Mouse (Mus musculus): Measurements from ENCODE around the gene Nod2.
A peak's percentile ranks its signal among the peaks of the same experiment; 100 is the strongest.

Nod2 gene

DNA sequence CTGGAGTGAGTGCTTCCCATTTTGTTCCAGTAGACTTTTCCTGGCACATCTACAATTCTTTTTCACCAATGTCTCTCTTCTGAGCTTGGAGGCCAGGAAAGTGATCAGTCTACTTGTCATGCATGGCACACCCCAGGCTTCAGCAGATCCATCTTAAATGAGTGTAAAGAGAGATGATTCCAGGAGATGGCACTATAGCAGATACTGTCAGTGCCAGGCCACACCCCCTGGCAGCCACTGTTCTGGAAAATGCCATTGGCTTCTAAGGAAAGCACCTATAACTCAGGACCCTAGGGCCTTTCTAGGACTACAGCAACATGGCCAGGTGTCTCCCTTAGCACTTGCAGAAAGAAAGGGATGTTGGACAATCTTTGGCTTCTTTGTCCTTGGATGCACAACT is 16.0 kb upstream of the Nod2 start:
- DNase-seq (ENCODE audit: low read depth, low spot score) = peak; percentile 69

- DNase-seq (ENCODE audit: low read depth, low spot score) = peak; percentile 57
Observed at GRCm38 (mm10) chr8:88633343-88633765, 13.8 kb upstream of the Nod2 start.

DNA sequence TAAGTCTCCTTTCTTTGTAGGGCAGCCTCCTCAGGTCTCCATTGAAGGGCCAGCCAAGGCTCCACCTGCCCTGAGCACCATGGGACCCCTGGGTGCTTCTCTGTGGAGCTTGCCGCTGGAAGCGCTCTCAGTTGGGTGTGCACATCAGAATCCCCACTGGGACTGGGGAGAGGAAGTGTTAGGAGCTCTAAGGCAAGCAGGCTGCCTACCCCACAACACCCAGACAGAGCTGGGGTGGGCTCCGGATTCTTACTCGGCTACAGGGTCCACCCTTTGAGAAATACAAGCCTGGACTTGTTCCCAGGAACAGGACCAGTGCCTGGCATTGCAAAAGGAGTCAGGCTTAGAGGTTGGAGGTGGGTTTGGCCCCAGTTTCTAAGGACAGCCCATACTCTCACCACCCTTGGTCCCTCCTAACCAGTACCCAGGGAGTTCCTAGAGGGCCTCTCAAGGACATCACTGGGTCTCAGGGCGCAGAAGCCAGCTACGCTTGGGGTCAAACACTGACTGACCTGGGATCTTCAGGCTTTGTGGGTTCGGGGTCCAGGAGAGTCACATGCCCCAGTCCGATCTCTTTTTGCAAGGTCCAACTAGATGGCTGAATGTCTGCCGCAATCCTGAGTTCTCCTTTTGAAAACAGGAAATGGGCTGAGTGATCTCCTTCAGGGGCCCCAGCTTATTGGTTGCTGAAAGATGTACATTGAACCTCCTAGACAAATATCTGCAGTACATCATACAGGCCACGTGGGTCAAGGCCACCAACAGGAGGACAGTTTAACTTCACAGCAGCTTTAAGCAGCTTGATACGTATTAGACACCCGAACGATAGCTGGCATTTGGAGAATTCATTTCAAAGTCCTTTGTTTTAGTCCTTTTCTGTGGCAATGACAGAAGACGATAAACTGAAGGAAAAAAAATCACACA is 11.4 kb upstream of the Nod2 start, which contains the start of gene Snx20:
TSS of gene Snx20 (minus strand) at position 655 of the 924 bp plus-strand sequence.
- DNase-seq (ENCODE audit: low read depth, low spot score) = peak; percentile 90

DNA sequence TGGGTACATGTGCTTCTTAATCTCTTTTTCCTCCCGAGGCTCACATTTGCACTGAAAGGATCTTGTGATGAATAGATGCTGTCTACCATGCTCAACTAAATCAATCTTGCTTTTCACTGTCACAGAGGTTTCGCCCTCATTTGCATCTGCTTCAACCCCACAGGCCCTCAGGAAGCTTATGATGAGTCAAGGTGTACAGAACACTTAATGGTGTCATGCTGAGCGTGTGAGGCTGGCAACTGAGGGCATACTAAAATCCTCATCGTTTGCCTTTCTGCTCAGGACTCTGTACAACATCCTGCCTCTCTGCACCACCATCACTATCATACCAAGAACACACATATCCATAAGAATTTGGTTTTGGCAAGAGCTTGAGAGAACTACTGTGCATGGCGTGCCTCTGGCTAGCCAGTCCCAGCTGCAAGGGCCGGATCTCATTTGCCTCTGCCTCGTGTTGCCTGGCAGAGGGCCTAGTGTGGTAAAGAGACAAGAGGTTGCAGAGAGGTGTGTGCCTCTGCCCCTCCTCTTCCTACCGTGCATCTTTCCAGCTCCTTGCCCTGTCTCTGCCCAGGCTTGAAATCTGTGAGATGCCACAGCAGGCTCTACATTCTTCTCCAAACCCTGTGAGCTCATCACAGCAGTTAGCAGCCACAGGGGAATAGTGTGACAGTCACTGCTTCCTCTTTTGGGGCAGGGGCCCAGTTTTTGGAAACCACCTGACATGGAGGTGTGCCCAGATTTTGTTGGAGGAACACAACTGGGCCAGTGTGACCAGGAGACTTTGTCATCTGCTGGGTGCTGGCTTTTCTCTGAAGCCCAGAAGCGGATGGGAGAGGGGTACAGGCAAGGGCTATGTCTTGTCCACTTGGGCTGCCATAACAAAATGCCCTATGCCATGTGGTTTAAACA is 9.8 kb upstream of the Nod2 start:
- DNase-seq (ENCODE audit: low read depth, low spot score) = no peak

DNA sequence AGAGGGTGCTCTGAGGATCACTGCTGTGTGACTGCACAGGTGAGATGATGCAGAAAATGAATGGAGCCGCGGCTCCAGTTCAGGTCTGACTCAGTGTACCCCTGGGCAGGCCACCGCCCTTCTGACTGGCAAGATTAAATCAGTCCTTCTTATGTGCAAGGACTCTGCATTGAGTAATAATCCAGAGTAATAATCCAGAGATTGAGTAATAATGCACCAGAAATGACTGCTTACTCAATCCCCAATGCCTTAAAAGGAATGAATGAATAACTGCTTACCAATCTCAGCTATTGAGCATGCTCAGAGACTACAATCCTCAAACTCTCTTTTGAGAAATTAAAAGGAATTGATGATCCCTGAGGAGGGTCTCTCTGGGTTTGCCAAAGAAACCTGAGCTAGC is 8.2 kb upstream of the Nod2 start:
- no peak for DNase-seq (ENCODE audit: low read depth, low spot score)

DNA sequence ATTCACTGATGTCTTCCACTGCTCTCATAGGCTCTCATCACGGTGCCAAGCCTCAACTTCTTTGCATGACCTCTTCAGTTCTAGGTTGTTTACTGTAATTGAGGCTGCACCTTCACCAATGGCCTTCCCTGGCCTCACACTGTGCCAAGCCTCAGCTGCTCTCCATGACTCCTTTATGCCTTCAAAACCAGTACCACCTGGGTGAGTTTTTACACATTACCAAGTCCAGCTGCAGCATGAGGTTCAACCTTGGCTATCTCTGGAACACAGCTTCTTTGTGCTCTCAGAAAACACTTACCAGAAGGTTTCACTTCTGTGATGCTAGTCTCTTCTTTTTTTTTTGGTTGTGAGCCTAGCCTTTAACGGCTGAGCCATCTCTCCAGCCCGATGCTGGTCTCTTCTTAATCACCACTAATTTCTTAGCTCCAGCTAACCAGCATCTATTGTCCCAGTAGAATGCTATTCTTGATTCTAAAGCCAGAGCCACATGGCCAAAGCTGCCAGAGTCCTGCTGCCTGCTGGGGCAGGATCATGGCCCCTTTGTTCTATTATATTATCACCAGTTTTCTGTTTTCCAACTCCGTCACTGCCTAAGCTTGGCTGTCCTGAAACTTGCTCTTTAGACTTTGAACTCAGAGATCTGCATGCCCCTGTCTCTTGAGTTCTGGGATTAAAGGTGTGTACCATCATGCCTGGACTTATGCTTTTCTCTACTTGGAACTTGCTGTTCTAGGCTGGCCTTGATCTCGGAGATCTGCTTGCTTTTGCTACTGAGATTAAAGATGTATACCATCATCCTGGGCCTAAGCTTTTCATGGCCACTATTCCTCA is 4.2 kb upstream of the Nod2 start:
- DNase-seq (ENCODE audit: low read depth, low spot score) = no peak

DNA sequence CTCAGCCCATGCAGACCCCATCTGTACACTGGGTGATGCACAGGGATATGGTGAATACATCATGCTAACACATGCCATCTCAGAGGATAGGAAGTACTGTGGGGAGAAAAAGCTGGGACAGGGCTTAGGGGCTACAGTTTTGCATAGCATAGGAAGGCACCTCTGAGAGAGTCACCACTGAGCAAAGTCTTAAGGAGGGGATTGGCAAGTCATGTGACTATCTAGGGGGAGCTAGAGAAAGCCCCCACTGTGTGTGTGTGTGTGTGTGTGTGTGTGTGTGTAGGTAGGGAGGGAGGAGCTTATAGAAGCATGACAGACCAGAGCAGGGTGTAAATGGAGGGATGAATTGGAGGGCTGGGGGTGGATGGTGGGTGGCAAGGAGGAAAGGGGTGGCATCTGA is 1.2 kb downstream of the Nod2 start:
- no peak for DNase-seq (ENCODE audit: low read depth, low spot score)

DNA sequence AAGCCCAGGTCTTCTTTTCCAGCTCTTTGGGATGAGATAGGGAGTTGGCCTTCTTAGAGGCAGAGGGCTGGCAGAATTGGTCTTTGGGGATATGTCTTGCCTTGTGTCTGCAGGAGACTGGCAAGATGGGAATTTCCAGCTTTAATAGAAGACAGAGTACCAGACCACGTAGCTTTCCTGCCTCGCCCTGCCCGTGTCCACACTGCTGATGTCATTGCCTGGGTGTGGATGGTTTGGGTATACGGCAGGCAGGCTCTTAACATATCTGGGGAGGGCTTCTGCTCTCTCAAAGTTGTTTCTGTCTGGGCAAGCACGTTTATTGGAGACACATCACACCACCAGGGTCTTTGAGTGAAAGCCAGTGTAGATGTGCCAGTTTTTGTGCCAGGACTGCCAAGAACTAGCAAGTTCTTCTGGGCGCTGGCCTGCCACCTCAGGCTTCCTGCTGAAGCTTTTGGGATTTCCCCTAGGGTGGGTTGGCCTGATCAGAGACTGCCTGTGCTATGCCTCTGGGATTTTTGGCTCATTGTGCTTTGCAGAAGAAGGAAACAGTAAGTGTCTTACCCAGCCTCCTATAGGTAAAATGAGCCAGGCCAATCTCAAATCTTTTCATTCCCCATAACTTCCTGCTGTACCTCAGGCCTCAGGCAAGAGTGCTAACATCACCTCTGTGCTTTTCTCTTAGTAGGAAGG is 3.0 kb downstream of the Nod2 start:
- DNase-seq (ENCODE audit: low read depth, low spot score) = peak; percentile 25

GRCm38 (mm10) chr8:88651122-88651521 is 4.0 kb downstream of the Nod2 start:
- peak; percentile 40 for DNase-seq (ENCODE audit: low read depth, low spot score)

- no peak for DNase-seq (ENCODE audit: low read depth, low spot score)
Observed at GRCm38 (mm10) chr8:88655334-88655733, 8.2 kb downstream of the Nod2 start.

- DNase-seq (ENCODE audit: low read depth, low spot score) = no peak
Observed at GRCm38 (mm10) chr8:88659873-88660272, 12.8 kb downstream of the Nod2 start.

DNA sequence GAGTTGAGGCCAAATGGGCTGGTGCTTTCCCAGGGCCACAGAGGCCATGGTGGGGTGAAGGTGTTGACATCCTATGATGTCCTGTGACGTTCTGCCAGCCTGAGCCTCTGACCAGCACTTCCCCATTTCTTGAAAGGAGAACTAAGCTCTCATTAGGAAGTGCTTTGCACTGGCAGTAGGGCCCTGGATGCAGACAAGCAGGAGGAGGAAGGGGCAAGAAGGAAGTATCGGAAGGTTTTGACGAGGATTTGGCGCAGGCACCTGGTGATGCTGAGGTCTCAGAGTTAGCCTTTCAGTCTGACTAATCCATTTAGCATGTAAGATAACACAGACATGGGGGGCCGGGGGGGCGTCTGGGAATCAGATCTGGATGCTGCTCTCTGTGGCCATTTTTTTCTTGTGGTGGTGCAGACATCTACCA is 15.3 kb downstream of the Nod2 start:
- no peak for DNase-seq (ENCODE audit: low read depth, low spot score)

DNA sequence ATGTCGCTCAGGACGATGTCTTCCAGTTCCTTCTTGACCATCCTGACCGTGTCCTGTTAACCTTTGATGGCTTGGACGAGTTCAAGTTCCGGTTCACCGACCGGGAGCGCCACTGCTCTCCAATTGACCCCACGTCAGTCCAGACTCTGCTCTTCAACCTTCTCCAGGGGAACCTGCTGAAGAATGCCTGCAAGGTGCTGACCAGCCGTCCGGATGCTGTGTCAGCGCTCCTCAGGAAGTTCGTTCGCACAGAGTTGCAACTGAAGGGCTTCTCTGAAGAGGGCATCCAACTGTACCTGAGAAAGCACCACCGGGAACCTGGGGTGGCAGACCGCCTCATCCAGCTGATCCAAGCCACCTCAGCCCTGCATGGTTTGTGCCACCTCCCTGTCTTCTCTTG is 17.0 kb downstream of the Nod2 start:
- DNase-seq (ENCODE audit: low read depth, low spot score) = no peak

DNA sequence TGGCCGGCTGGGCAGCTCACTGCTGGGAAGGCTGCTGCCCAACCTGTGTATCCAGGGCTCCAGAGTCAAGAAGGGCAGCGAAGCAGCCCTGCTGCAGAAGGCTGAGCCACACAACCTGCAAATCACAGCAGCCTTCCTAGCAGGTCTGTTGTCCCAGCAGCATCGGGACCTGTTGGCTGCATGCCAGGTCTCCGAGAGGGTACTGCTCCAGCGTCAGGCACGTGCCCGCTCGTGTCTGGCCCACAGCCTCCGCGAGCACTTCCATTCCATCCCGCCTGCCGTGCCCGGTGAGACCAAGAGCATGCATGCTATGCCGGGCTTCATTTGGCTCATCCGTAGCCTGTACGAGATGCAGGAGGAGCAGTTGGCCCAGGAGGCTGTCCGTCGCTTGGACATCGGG is 17.8 kb downstream of the Nod2 start:
- no peak for DNase-seq (ENCODE audit: low read depth, low spot score)

- peak; percentile 24 for DNase-seq (ENCODE audit: low read depth, low spot score)
Observed at GRCm38 (mm10) chr8:88666435-88666834, 19.3 kb downstream of the Nod2 start.

- DNase-seq (ENCODE audit: low read depth, low spot score) = peak; percentile 73
Observed at GRCm38 (mm10) chr8:88668400-88669086, 21.4 kb downstream of the Nod2 start.

DNA sequence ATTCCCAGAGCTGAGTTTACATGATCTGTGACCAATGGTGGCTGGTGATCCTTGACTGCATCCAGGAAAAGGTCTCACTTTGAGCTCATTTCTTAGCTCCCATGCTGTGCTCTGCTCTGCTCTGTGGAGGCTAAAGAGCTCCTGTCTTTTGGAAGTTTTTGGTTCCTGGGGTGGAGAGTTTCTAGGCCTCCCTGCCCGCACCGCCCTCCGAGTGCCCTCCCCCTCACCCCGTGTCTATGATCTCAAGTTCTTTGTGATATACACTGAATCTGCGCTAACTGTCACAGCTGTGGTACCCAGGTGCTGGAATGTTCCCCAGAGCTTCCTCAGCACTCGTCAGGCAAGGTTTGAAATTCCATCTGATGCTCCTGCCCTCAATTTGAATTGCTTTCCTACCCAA is 23.7 kb downstream of the Nod2 start:
- no peak for DNase-seq (ENCODE audit: low read depth, low spot score)

GRCm38 (mm10) chr8:88671575-88671974 is 24.5 kb downstream of the Nod2 start:
- no peak for DNase-seq (ENCODE audit: low read depth, low spot score)

DNA sequence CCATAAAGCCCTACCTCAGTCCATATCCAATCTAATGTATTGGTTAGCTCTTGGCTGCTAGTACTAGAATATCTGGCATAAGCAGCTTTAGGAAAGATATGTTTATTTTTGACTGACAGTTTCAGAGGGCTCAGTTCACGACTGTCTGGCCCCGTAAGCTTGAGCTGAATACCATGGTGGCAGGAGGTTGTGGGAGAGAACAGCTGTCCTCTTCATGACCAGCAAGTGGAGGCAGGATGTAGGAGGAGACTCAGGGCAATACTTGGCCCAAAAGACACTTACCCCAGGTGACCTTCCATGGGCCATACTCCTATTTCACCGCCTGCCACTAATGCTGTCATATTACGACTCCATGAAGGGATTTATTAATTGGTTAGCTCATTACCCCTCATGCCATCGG is 26.7 kb downstream of the Nod2 start:
- DNase-seq (ENCODE audit: low read depth, low spot score) = no peak
